Mouse (Mus musculus): ENCODE results near the gene Faap20.

Faap20 gene

DNA sequence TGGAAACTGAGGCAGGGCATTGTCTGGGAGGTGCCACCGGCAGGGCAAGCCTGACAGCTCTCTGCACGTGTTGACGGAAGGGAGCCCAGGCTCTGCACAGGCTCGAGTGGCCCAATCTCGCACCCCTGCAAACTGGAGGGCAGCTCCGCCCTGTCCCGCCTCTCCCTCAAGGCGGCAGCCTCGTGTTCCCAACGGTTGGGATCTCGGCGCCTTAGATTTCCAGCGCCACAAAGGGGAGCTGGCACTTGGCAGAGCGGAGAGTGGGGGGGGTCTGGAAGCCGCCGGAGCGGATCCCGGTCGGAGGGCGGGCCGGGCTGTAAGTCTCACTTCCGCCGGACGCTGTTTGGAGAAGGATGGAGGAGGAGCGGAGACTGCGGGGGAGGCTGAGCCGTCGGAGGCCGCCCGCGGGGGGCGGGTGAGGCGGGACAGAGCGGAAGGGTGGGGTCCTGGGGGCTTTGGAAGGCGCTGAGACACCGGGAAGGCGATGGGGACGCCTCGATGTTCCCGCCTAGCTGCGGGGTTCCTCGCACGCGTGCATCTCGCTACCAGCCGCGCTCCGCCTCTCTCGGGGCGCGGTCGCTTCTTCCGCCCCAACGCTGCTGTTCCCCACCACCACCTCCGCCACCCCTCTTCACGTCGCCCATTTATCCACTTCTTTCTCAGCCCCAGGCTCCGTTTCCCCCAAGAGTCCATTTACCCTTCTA is at the start of gene Faap20:
Gene Faap20, plus strand, starts transcription at position 155 of the 704 bp plus-strand sequence.
- CTCF ChIA-PET: interaction anchor here (0.5 to 3.4 kb wide), 99 partner anchors 8 to 595 kb away, joined by 3 to 98 read pairs (median 5); partner anchors contain the start of genes Morn1 (in 4 of the 4), Rer1 (in 4 of the 4), Pex10 (in 3 of the 4) and Ski (in 2 of the 4)
- POLR2A ChIA-PET: interaction anchor here (0.5 to 3.2 kb wide), 59 partner anchors 8 to 584 kb away, joined by 3 to 20 read pairs (median 4); partner anchors contain the start of genes Morn1 (in 3 of the 4), Rer1 (in 3 of the 4), Pex10 (in 2 of the 4) and Ski (in 2 of the 4)

- ChIA-PET CTCF (no interaction called here), POLR2A (interaction anchor here in 3 of 4 experiments (0.7 to 2.2 kb wide), 10 partner anchors 14 to 43 kb away, joined by 3 to 15 read pairs (median 4); partner anchors contain the start of gene Ski (in 1 of the 3))
Measured at GRCm38 (mm10) chr4:155200861-155201390, 48.7 kb upstream of the Faap20 start.

- CTCF ChIA-PET: interaction anchor here in 1 of 4 experiments (0.5 kb wide), 1 partner anchor 111 kb away, joined by 3 read pairs; no protein-coding TSS in a partner anchor
Measured at GRCm38 (mm10) chr4:155201764-155202163, 47.8 kb upstream of the Faap20 start.

DNA sequence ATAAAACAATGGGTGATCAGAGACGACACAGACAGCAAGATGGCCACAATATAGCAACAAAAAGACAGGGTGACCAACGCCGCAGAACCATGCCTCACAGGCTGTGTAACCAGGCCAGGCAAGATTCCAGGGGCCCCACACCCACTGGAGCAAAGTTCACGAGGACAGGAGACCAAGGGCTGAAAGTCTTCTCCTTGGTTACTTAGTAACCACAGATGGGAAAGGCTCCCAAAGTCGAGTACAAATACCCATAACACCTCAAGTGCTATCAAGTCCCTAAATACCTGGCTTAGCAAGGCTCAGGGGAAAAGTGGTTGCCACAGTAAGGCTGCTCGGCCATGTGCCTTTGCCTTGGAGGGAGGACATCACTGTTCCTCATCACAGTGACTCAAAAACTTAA is 43.7 kb upstream of the Faap20 start:
- ChIA-PET CTCF (interaction anchor here in 2 of 4 experiments (0.6 kb wide), 2 partner anchors 62 to 631 kb away, joined by 3 read pairs; no protein-coding TSS in a partner anchor), POLR2A (interaction anchor here in 3 of 4 experiments (0.6 to 2.7 kb wide), 6 partner anchors 8 to 1223 kb away, joined by 4 to 12 read pairs (median 6); no protein-coding TSS in a partner anchor)

More at GRCm38 (mm10) chr4:155201764-155202163, 47.8 kb upstream of the Faap20 start:
- POLR2A ChIA-PET: interaction anchor here in 1 of 4 experiments (1.2 to 2.2 kb wide), 2 partner anchors 16 to 19 kb away, joined by 5 to 15 read pairs; no protein-coding TSS in a partner anchor

- ChIA-PET CTCF (interaction anchor here in 2 of 4 experiments (0.6 kb wide), 2 partner anchors 62 to 630 kb away, joined by 3 read pairs; no protein-coding TSS in a partner anchor), POLR2A (interaction anchor here in 3 of 4 experiments (0.6 to 2.7 kb wide), 11 partner anchors 9 to 1223 kb away, joined by 3 to 16 read pairs (median 6); no protein-coding TSS in a partner anchor)
Measured at GRCm38 (mm10) chr4:155206498-155206897, 43.1 kb upstream of the Faap20 start.

DNA sequence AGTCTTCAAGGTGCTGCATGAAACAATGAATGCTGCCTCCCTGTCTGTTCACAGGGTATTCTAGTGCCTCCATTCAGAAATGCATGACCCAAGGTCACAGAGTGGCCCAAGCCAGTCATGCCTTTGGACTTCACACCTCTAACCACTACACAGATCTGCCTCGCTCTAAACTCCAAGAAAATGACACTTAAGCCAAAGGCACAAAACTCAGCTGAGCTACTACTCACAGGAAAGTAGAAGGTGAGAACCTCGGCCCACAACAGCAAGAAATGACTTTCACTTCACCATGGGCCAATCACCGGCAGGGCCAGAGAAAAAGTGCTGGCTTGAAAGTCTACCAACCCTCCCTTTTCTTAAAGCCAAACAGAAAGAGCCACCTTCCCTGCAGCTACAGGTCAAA is 41.8 kb upstream of the Faap20 start:
- POLR2A ChIA-PET: interaction anchor here in 3 of 4 experiments (0.8 to 2.7 kb wide), 22 partner anchors 9 to 122 kb away, joined by 3 to 16 read pairs (median 5); partner anchors contain the start of genes Morn1 (in 1 of the 3), Rer1 (in 1 of the 3) and Ski (in 1 of the 3)
- CTCF ChIA-PET: no interaction called here

- CTCF ChIA-PET: no interaction called here
Measured at GRCm38 (mm10) chr4:155208613-155209012, 41.0 kb upstream of the Faap20 start.

GRCm38 (mm10) chr4:155209079-155209478 is 40.5 kb upstream of the Faap20 start:
- POLR2A ChIA-PET: interaction anchor here in 3 of 4 experiments (0.6 to 2.7 kb wide), 7 partner anchors 10 to 46 kb away, joined by 3 to 16 read pairs (median 5); no protein-coding TSS in a partner anchor
- CTCF ChIA-PET: no interaction called here

More at GRCm38 (mm10) chr4:155208613-155209012, 41.0 kb upstream of the Faap20 start:
- POLR2A ChIA-PET: interaction anchor here in 3 of 4 experiments (0.6 to 2.7 kb wide), 14 partner anchors 8 to 46 kb away, joined by 3 to 16 read pairs (median 5); partner anchors contain the start of gene Ski (in 1 of the 3)

DNA sequence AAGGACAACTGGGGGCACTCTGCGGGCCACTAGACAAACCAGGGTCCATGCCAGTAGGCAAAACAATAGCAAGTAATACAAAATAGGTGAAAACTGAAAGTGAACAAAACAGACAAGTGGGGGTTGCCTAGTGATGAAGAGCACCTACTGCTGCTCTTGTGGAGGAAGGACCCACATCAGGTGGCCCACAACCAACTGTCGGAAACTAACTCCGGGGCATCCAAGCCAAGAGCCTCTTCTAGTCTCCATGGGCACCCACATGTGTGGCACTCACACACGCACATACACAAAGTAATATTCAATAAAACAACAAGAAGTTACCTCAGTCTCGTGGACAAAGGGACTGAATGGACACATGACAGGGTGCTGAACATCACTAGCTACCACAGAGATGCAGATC is 40.1 kb upstream of the Faap20 start:
- ChIA-PET POLR2A (interaction anchor here in 2 of 4 experiments (1.1 to 1.4 kb wide), 3 partner anchors 12 to 37 kb away, joined by 3 to 5 read pairs (median 3); no protein-coding TSS in a partner anchor), CTCF (no interaction called here)

- ChIA-PET POLR2A (interaction anchor here in 2 of 4 experiments (1.1 to 1.6 kb wide), 5 partner anchors 10 to 63 kb away, joined by 3 to 4 read pairs (median 3); no protein-coding TSS in a partner anchor), CTCF (no interaction called here)
Measured at GRCm38 (mm10) chr4:155213052-155213751, 36.4 kb upstream of the Faap20 start.

GRCm38 (mm10) chr4:155213752-155214054 is 35.9 kb upstream of the Faap20 start:
- ChIA-PET CTCF (no interaction called here), POLR2A (interaction anchor here in 2 of 4 experiments (1.1 to 1.6 kb wide), 3 partner anchors 9 to 63 kb away, joined by 3 to 4 read pairs (median 3); no protein-coding TSS in a partner anchor)

- ChIA-PET CTCF (no interaction called here), POLR2A (interaction anchor here in 1 of 4 experiments (1.0 kb wide), 1 partner anchor 14 kb away, joined by 4 read pairs; no protein-coding TSS in a partner anchor)
Measured at GRCm38 (mm10) chr4:155214188-155214587, 35.4 kb upstream of the Faap20 start.

- ChIA-PET CTCF (interaction anchor here in 1 of 4 experiments (0.6 kb wide), 1 partner anchor 181 kb away, joined by 4 read pairs; no protein-coding TSS in a partner anchor), POLR2A (interaction anchor here in 3 of 4 experiments (0.5 to 11.8 kb wide), 6 partner anchors 8 to 100 kb away, joined by 3 to 135 read pairs (median 4); no protein-coding TSS in a partner anchor)
Measured at GRCm38 (mm10) chr4:155214793-155215192, 34.8 kb upstream of the Faap20 start.

GRCm38 (mm10) chr4:155215203-155215602 is 34.4 kb upstream of the Faap20 start:
- ChIA-PET CTCF (interaction anchor here in 2 of 4 experiments (0.6 kb wide), 2 partner anchors 180 to 689 kb away, joined by 3 to 4 read pairs; no protein-coding TSS in a partner anchor), POLR2A (interaction anchor here in 3 of 4 experiments (0.5 to 11.8 kb wide), 6 partner anchors 8 to 100 kb away, joined by 3 to 135 read pairs (median 4); no protein-coding TSS in a partner anchor)

GRCm38 (mm10) chr4:155215773-155216630 is 33.6 kb upstream of the Faap20 start:
- ChIA-PET CTCF (interaction anchor here in 1 of 4 experiments (0.6 to 0.7 kb wide), 2 partner anchors 92 to 689 kb away, joined by 3 read pairs; no protein-coding TSS in a partner anchor), POLR2A (interaction anchor here in 3 of 4 experiments (1.0 to 11.8 kb wide), 7 partner anchors 8 to 58 kb away, joined by 3 to 135 read pairs (median 4); no protein-coding TSS in a partner anchor)

DNA sequence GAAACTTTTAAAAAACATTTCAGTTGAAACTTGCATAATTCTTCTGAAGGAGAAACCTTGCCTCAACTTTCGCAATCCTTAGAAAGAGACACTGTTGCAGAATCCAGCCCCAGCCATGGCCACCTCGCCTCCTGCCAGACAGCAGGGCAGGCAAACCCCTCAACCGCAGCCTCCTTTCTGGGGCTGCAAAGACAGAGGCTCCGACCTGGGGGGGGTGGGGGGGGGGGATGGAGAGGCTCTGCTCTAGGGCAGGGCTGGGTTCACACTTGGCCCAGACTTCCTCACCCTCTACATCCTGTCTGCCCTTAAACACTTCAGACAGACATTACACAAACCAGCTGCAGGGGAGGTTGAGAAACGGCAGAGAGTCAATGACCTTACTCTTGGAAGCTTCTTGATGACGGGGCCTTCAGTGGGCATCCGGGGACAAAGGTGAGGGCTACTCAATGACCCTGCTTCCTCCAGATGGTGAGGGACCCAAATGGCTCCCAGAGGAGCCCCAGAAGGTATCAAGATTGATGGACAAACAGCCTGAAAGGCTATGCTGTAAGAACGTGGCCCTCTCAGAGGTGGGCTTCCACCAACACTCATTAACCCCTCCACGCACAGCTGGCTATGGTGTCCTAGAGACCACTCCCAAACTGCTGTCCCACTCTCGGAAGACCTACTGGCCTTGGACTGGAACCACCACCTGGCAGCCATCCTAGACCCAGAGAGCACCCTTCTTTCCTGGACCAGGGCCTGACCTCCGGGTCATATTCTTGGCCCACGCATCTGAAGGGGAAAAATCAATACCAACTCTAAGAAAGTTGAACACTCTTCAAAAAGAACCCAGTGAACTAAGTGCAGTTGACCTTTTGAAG is 32.1 kb upstream of the Faap20 start:
- ChIA-PET CTCF (interaction anchor here in 1 of 4 experiments (0.6 to 1.1 kb wide), 4 partner anchors 93 to 887 kb away, joined by 3 to 4 read pairs (median 3); no protein-coding TSS in a partner anchor), POLR2A (interaction anchor here in 3 of 4 experiments (0.6 to 11.8 kb wide), 13 partner anchors 9 to 480 kb away, joined by 3 to 135 read pairs (median 4); partner anchors contain the start of gene Faap20 (in 1 of the 3))
